Mouse (Mus musculus) lung, postnatal 10 days (tissue): ENCODE measurements at regions not wholly inside any gene's neighbourhood (a gene's known extent, or its start where the extent isn't known, plus 50 kb on each side); places are given as distances from the start of the nearest gene placed in this dataset.

Experiments used
- DNase-seq: peaks from one replicate; pipeline ENCODE4 v3.0.0; 2021

DNA sequence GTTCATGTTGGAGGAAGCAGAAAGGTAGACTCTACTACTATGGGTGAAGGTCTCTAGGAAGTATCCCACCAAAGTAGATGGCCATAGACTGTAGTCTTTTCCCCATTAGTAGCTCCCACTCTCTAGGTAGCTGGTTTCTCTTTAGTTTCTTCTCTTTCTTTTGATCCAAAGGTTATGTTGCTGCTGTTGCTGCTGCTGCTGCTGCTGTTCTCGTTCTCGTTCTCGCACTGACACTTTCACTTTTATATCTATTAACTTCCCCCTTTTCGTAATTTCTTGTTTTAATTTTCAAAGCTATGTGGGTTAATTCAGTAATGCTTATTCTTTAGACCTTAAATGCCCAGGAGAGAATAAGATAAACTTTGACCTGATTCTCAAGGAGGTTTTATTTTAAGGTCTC lies 58.3 kb downstream of the Tmem100 start:
- no peak for DNase-seq

- DNase-seq: peak; percentile 61
These were observed 63.9 kb downstream of the Tmem100 start for GRCm38 (mm10) chr11:90094052-90094451.

- peak; percentile 75 for DNase-seq
These were observed 64.7 kb downstream of the Tmem100 start for GRCm38 (mm10) chr11:90094700-90095355.

DNA sequence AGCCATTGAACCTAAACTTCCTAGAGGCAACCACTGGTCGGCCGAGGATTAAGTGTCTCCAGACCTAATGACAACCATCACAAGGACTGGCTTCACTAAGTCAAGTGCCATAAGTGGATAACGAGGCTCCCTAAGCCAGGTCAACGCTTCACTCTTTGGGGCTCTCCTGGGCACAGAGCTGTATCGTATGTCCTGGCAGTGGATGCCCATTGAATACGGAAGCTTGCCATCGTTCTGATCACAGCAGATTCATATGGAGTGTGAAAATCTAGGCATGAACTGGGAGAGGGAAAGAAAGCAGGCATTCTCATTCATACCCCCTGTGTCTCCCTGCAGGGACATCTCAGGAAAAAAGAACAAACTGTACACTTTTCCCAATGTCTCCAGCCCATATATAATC lies 68.3 kb downstream of the Tmem100 start:
- DNase-seq: no peak

- DNase-seq: peak; percentile 83
These were observed 69.0 kb downstream of the Tmem100 start for GRCm38 (mm10) chr11:90099178-90099577.

DNA sequence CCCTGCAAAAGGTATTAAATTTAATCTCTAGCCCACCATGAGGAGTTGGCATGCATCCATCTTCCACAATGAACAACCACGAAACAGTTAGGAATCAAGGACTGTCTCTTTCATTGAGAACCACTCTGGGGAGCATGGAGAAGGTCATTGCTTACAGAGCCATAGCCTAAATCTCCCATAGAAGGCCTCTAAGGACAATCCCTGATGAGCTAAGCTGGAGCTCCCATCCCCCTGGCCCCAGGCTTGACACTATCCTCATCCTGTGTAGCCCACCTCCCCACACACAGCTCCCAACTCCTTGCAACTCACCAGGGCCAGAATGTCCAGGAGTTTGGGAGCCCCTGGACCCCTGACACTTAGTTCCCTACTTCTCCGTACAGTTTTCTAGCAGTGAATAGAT lies 70.0 kb downstream of the Tmem100 start:
- no peak for DNase-seq

- no peak for DNase-seq
These were observed 71.1 kb downstream of the Tmem100 start for GRCm38 (mm10) chr11:90101284-90101683.

- peak; percentile 72 for DNase-seq
These were observed 76.1 kb downstream of the Tmem100 start for GRCm38 (mm10) chr11:90106063-90106798.

GRCm38 (mm10) chr11:90109681-90110111 lies 77.8 kb upstream of the Gm45716 start:
- no peak for DNase-seq

- peak; percentile 35 for DNase-seq
These were observed 77.3 kb upstream of the Gm45716 start for GRCm38 (mm10) chr11:90110170-90110569.

DNA sequence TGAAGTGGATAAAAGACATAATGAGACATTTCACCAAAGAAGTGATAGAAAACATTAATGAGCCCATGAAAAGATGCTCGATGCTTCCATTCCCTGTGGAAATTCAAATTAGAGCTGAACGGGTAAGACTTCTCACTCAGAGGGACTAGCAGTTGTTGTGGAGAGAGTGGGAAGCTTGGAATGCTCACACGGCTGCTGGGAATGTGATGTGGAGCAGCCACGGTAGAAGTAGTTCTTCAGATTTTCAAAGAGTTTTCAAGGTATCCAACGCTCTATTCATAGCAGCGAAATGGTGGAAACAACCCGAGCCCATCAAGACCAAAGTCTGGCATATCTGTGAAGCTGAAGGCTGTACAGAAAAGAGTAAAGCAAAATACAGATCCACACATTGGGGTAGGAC lies 75.3 kb upstream of the Gm45716 start:
- no peak for DNase-seq

DNA sequence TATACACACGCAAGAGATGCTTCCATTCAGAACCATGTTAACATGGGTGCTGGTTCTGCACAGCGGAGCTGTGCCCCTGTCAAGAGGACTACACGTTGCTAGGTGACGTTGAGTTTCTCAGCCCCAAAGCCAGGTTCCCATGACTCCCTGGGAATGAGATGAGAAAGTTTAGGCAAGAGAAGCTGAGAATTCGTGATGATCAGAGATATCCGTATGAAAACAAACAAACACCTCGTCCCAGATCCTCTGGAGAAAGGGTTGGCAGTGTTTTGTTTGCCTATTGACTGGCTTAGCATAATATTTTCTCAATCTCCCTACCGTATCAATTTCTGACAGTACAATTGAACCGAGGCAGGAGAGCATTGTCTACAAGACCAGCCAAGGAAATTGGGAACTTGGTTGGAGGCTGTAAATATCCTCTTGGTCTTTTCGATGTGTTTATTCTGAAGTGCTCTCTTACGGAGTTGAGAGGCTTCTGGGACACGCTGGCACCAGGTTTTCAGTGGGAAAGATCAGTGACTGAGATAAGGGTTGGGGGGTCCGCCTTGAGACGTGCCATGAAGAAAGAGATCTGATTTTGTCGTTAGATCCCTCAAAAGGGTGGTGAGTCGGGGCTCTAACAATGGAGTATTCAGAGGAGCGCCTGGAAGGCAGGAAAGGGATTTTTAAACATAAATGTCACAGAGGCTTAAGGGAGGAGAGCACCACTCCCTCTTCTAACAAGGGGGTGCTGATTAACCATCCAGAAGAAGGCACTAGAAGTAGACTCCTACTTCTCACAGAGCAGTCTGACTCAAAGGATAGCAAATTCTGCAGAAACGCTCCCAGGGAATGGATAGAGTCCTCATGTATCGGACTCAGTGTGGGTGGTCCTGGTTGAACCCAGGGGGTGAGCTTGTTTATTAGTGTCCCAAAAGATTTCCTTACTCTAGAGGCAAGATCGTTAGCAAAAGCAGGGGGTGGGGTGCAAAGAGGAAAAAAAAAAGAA lies 70.5 kb upstream of the Gm45716 start:
- DNase-seq: peak; percentile 81

GRCm38 (mm10) chr11:90117664-90118295 lies 69.7 kb upstream of the Gm45716 start:
- DNase-seq: peak; percentile 68

- DNase-seq: peak; percentile 84
These were observed 65.6 kb upstream of the Gm45716 start for GRCm38 (mm10) chr11:90121902-90122301.

GRCm38 (mm10) chr11:90122709-90123108 lies 64.8 kb upstream of the Gm45716 start:
- DNase-seq: peak; percentile 50

GRCm38 (mm10) chr11:90123851-90124250 lies 63.6 kb upstream of the Gm45716 start:
- DNase-seq: peak; percentile 34

- DNase-seq: peak; percentile 10
These were observed 61.2 kb upstream of the Gm45716 start for GRCm38 (mm10) chr11:90126289-90126688.

- peak; percentile 35 for DNase-seq
These were observed 58.5 kb upstream of the Gm45716 start for GRCm38 (mm10) chr11:90128865-90129415.

DNA sequence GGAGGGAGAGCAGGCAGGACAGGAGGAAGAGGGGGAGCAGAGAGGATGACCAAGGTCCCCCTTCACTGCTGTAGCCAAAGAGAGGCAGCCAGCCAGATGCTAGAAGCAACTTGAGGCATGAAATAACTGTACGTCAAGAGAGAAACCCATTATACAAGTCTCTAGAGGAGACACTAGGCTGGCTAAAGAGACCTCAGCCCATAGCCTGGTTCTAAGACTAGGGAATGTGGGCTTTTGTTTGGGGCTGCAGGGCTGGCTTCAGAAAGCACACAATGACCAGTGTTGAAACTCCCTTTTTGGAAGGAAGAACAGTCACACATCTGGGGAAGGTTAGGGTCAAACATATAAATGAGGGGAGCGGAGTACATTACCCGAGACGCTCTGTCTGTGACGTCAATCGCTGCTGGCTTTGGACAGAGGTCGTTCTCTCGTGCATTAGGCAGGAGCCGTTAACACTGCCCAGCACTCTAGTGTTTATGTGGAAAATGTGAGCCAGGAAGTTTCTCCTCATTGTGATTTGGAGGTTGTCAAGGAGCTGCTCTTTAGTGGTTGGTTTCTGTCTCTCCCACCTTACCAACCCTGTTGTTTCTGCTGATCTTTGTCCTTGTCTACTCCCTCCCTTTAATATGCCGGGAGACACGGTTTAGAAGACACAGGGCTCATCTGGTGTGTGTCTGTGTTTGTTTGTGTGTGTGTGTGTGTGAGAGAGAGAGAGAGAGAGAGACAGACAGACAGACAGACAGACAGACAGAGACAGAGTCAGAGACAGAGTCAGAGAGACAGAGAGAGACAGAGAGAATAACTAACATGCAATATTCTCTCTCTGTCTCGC lies 57.5 kb upstream of the Gm45716 start:
- DNase-seq: peak; percentile 88

DNA sequence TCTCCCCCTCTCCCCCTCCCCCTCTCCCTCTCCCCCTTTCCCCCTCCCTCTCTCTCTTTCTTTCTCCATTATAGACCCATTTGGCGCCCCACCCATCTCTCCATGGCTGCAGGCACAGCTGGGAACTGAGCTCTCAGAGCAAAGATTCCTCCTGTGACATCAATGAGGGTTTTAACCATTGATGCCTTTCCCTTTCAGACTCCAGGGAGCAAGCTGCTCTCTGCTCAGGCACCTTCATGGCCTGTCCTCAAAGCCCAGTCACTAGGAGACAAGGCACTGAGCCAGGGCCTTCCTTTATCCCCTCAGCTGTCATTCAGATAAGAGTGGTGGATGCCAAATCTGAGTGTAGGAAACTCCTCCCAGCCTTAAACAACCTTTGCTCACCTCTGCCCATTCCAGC lies 56.8 kb upstream of the Gm45716 start:
- peak; percentile 78 for DNase-seq

- DNase-seq: peak; percentile 8
These were observed 54.9 kb upstream of the Gm45716 start for GRCm38 (mm10) chr11:90132579-90132978.
